Mouse (Mus musculus) spleen, postnatal 14 days (tissue): ENCODE results near the gene Pcnx.

ENCODE experiments used
- DNase-seq, 2 experiments: peaks; one replicate each; pipeline ENCODE4 v3.0.0; 2021 to 2022; ENCODE audit warnings: low spot score in 2 of 2

Pcnx gene

GRCm38 (mm10) chr12:81895986-81896385 lies 36.2 kb downstream of the Pcnx start:
- DNase-seq, result no peak

- no peak for DNase-seq
Measured at GRCm38 (mm10) chr12:81904456-81904855, 44.6 kb downstream of the Pcnx start.

GRCm38 (mm10) chr12:81905865-81906264 lies 46.0 kb downstream of the Pcnx start:
- DNase-seq, result no peak

- DNase-seq, result no peak
Measured at GRCm38 (mm10) chr12:81907741-81908357, 48.0 kb downstream of the Pcnx start.

GRCm38 (mm10) chr12:81910439-81910838 lies 50.6 kb downstream of the Pcnx start:
- DNase-seq, result no peak

GRCm38 (mm10) chr12:81915176-81915950 lies 55.5 kb downstream of the Pcnx start:
- peak; percentile 25 to 52 for DNase-seq

GRCm38 (mm10) chr12:81918346-81918745 lies 58.5 kb downstream of the Pcnx start:
- DNase-seq, result no peak

GRCm38 (mm10) chr12:81918886-81919285 lies 59.1 kb downstream of the Pcnx start:
- no peak for DNase-seq

- DNase-seq, result no peak
Measured at GRCm38 (mm10) chr12:81920027-81920426, 60.2 kb downstream of the Pcnx start.

GRCm38 (mm10) chr12:81920614-81921013 lies 60.8 kb downstream of the Pcnx start:
- DNase-seq, result no peak

GRCm38 (mm10) chr12:81921785-81922184 lies 62.0 kb downstream of the Pcnx start:
- DNase-seq, result no peak

GRCm38 (mm10) chr12:81922838-81923237 lies 63.0 kb downstream of the Pcnx start:
- DNase-seq, result no peak

GRCm38 (mm10) chr12:81927163-81927562 lies 67.3 kb downstream of the Pcnx start:
- DNase-seq, result no peak

- no peak for DNase-seq
Measured at GRCm38 (mm10) chr12:81927643-81928381, 68.0 kb downstream of the Pcnx start.

- no peak for DNase-seq
Measured at GRCm38 (mm10) chr12:81928382-81928770, 68.6 kb downstream of the Pcnx start.

GRCm38 (mm10) chr12:81932015-81932414 lies 72.2 kb downstream of the Pcnx start:
- no peak for DNase-seq

GRCm38 (mm10) chr12:81933430-81933829 lies 73.6 kb downstream of the Pcnx start:
- no peak for DNase-seq

- DNase-seq, result no peak
Measured at GRCm38 (mm10) chr12:81934510-81934909, 74.7 kb downstream of the Pcnx start.

GRCm38 (mm10) chr12:81936066-81936465 lies 76.2 kb downstream of the Pcnx start:
- no peak for DNase-seq

GRCm38 (mm10) chr12:81941191-81941590 lies 81.4 kb downstream of the Pcnx start:
- no peak for DNase-seq

GRCm38 (mm10) chr12:81943331-81944062 lies 83.7 kb downstream of the Pcnx start:
- DNase-seq, result no peak

- no peak for DNase-seq
Measured at GRCm38 (mm10) chr12:81949026-81949425, 89.2 kb downstream of the Pcnx start.
